Mouse (Mus musculus) midbrain, postnatal 0 days (tissue): ENCODE results near the gene Gm20388. TPM values are rescaled to one million over a fixed set of nuclear protein-coding genes. Genes with fewer than 3 reads are reported as not detected.

Source experiments
- ATAC-seq: fragments of 200-750 bp; cut with Nextera tagmentation; 2 replicates; pipeline ENCODE4 v1.8.0; 2017; ENCODE audit warnings: moderate number of reproducible peaks, mild to moderate bottlenecking, moderate TSS enrichment, moderate library complexity; ENCODE audit not compliant: low FRiP score
- DNase-seq: peaks from one replicate; pipeline ENCODE4 v3.0.0-alpha.2; 2015; ENCODE audit warnings: low spot score
- H3K27ac ChIP-seq: fragments of 300-500 bp; sonication (generic); 2 replicates; pipeline ENCODE4 v1.5.1; 2014; ENCODE audit warnings: low read depth, mild to moderate bottlenecking, low read length, mixed read lengths
- H3K27me3 ChIP-seq: fragments of 300-500 bp; sonication (generic); 2 replicates; pipeline ENCODE4 v1.6.1; 2014; ENCODE audit warnings: low read length, control low read depth, mixed read lengths; ENCODE audit not compliant: insufficient read depth
- H3K36me3 ChIP-seq: fragments of 300-500 bp; sonication (generic); 2 replicates; pipeline ENCODE4 v1.6.1; 2014; ENCODE audit warnings: low read length, control low read depth, mixed read lengths; ENCODE audit not compliant: insufficient read depth
- H3K4me1 ChIP-seq: fragments of 300-500 bp; sonication (generic); 2 replicates; pipeline ENCODE4 v1.6.1; 2014; ENCODE audit warnings: mild to moderate bottlenecking, control low read depth, antibody characterized with exemption, low read length, mixed read lengths; ENCODE audit not compliant: insufficient read depth
- H3K4me2 ChIP-seq: fragments of 300-500 bp; sonication (generic); 2 replicates; pipeline ENCODE4 v1.6.1; 2014; ENCODE audit warnings: low read depth, mild to moderate bottlenecking, low read length, mixed read lengths; ENCODE audit not compliant: poor library complexity, severe bottlenecking
- H3K4me3 ChIP-seq: fragments of 300-500 bp; sonication (generic); 2 replicates; pipeline ENCODE4 v1.5.1; 2014; ENCODE audit warnings: low read depth, mild to moderate bottlenecking, low read length, moderate library complexity
- H3K9ac ChIP-seq: fragments of 300-500 bp; sonication (generic); replicated peaks from 2 replicates; pipeline ENCODE4 v1.6.1; 2014; ENCODE audit warnings: mild to moderate bottlenecking, low read length, moderate library complexity, mixed read lengths; ENCODE audit not compliant: poor library complexity, severe bottlenecking
- H3K9me3 ChIP-seq: fragments of 300-500 bp; sonication (generic); 2 replicates; pipeline ENCODE4 v1.6.1; 2016; ENCODE audit warnings: low read length, control low read depth
- CTCF ChIP-seq: IDR thresholded peaks from 2 replicates; pipeline ENCODE4 v1.5.1; 2016; ENCODE audit warnings: antibody characterized with exemption, mild to moderate bottlenecking
- WGBS: fragments of 180-500 bp; shearing (Covaris S2); extraction: QIAGEN DNeasy Blood & Tissue Kit; methylation state at CpG from one replicate; pipeline ENCODE4 v1.1.7; 2014; 5-methylcytosine and 5-hydroxymethylcytosine counted together
- polyA plus RNA-seq: library from polyadenylated mRNA; unstranded; fragments of >200 nt; fragmentation: Nextera tagmentation; extraction: Ambion mirVana; gene quantifications from 2 replicates; pipeline ENCODE4 v1.2.1, GENCODE M21; 2015
- total RNA-seq: library from RNA; depleted of rRNA; stranded (reverse); fragments of >200 nt; gene quantifications from 2 replicates; pipeline ENCODE4 v1.2.3, GENCODE M21; 2014

Gm20388 gene
- total and polyA plus RNA-seq, 2 experiments from 2014 or later: 74.2 TPM; not detected in 1

DNA sequence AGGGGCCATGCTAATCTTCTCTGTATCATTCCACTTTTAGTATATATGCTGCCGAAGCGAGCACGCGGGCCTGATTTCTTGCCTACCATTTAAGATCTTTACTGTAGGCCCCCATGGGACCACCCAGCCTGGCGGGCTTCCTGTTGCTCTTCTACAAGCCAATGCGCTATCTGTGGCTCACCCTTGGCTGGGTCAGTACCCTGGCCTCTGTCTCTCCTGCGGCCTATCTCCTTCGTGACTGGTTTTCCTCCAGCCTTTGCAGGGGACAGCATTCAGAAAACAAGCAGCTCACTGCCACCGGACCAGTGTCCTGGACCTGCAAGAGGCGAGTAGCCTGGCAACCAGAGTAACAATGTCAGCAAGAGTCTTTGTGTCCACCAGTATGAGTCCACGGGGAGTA, 2610.0 kb downstream of the Gm20388 start:
- Histone ChIP-seq H3K4me1 (no peaks in the 10 kb centered on the region; the same call in 1 of the 2 replicates), H3K27me3 (no peaks in the 10 kb centered on the region), H3K9me3 (no peaks in the 10 kb centered on the region), H3K4me3 (no peak overlapping the region), H3K27ac (no peak overlapping the region), H3K9ac (no peak overlapping the region), H3K36me3 (no peaks in the 10 kb centered on the region), H3K4me2 (no peak overlapping the region)
- TF ChIP-seq CTCF: no peak
- 68% methylated on average over 11 of the region's 11 CpGs for WGBS
- ATAC-seq (no peak), DNase-seq (no peak)

DNA sequence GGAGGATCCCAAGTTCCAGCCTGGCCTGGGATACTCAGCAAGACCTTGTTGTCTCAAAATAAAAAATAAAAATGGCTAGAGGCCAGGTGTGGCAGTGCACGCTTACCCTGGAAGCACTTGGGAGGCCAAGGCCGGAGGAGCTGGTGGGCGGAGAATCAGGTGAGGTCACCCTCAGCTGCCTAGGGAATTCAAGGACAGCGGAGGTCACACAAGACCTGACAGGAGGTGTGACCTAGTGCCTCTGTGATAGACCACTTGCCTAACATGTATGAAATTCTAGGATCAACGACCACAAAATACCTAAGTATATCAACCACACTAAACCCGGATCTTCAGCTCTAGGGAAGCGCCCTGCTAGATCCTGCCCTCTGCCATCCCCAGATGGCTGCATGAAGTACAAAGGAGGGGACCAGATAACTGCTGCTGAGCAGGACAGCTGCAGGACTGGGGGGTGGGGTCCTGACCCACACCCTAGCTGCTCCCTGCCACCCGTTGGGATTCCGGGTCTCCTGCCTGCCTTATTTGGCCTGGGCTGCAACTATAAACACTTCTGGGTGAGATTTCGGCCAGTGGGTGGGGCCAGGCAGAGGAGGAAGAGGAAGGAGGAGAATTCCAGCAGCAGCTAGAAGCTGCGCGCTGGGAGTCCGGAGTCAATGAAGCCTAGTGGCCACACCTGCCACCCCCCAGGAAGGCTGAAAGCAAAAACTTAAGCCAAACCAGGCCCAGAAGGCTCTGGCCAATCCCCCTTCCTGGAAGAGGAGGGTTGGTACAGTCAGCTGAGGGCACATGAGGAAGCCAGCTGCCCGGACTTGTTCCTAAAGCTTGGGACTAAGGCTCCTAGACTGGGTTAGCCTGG, 2612.4 kb downstream of the Gm20388 start:
- Histone ChIP-seq H3K4me1 (no peaks in the 10 kb centered on the region; the same call in 1 of the 2 replicates), H3K27me3 (no peaks in the 10 kb centered on the region), H3K4me2 (peak overlapping the region; percentile 16; the same call in 1 of the 2 replicates), H3K9me3 (no peaks in the 10 kb centered on the region), H3K27ac (no peak overlapping the region), H3K4me3 (no peak overlapping the region), H3K36me3 (no peaks in the 10 kb centered on the region), H3K9ac (no peak overlapping the region)
- TF ChIP-seq CTCF: no peak
- WGBS: 62% methylated on average over 14 of the region's 14 CpGs
- ATAC-seq: no peak
- DNase-seq: no peak

DNA sequence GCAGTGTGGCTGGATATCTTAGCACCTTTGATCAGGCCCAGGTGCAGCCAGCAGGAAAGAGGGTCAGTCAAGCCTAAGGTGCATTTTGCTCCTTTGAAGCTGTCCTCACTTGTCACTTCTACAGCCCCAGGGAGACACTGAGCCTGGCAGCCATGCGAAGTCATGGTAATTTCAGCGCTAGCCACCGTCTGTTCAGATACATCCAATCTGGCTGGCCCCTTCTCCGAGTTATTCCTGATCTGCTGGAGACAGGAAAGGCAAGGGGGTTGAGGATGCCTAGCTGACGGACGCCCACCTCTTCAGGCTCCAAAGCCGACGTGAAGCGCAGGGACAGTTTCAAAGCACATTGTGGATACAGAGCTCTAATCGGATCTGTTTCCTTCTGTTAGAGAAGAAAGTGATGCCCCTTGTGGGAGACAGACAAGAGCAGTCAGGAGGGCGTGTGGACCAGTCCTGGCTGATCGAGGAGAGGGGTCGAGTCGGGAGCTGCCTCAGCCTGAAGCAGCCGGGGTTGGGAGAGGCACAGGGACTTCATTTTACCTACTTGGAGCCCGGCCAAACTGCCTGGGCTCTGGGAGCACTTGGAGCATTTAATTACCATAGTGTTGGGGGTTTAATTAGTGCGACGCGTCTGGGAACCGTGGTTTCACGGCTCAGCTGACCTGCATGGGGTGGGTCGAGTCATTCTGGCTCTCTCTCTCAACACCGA, 2613.2 kb downstream of the Gm20388 start:
- Histone ChIP-seq H3K9ac (no peak overlapping the region), H3K4me1 (no peaks in the 10 kb centered on the region; the same call in 1 of the 2 replicates), H3K27me3 (no peaks in the 10 kb centered on the region), H3K36me3 (no peaks in the 10 kb centered on the region), H3K4me2 (peak overlapping the region; percentile 16), H3K9me3 (no peaks in the 10 kb centered on the region), H3K4me3 (no peak overlapping the region), H3K27ac (no peak overlapping the region)
- DNase-seq (peak; percentile 77), ATAC-seq (no peak)
- 14% methylated on average over 23 of the region's 23 CpGs for WGBS
- peak; percentile 13; the same call in 1 of the 2 replicates for TF ChIP-seq CTCF

DNA sequence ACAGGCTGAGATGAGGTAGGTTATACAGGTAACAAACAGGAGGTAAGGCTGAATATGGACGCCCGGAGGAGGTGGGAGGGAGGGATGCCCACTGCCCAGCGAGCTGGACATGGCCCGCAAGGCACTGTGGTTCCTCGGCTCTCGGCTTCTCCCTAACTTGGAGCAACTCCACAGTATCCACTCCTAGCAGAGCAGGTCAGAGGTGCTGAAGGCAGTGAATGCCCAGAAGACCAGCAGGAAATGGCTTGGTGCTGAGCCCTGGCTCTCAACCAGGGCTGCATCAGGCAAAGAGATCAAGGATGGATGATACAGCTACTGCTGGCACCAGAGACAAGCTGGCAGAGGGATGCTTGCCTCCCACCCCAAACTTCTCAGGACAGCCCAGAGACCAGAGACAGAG, 2613.9 kb downstream of the Gm20388 start:
- TF ChIP-seq CTCF: no peak
- no peak overlapping the region for H3K27ac ChIP-seq

DNA sequence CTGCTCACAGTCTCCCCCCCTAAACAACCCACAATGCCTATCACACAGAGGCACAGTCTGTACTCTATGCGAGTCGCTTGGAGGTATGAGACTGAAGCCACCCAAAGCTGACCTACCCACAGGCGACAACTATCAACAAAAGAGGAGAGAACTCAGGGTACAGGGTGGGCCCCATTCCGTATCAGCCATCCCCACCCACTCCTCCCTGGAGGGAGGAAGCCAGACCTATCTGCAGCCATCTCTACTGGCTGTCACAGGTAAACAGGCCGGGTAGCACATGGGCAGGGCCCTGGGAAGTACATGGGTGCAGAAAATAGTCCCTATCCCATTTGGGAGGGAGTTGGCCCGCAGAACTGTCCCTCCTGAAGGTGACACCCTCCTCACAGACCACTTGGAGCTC, 2614.4 kb downstream of the Gm20388 start:
- Histone ChIP-seq H3K36me3 (no peaks in the 10 kb centered on the region), H3K9ac (no peak overlapping the region), H3K4me2 (no peak overlapping the region), H3K4me3 (no peak overlapping the region), H3K9me3 (no peaks in the 10 kb centered on the region), H3K4me1 (no peaks in the 10 kb centered on the region; the same call in 1 of the 2 replicates), H3K27me3 (no peaks in the 10 kb centered on the region), H3K27ac (no peak overlapping the region)
- whole genome bisulfite sequencing: 77% methylated on average over 6 of the region's 6 CpGs
- no peak for TF ChIP-seq CTCF
- no peak for ATAC-seq
- no peak for DNase-seq

More for the DNA sequence above, 2613.9 kb downstream of the Gm20388 start:
- Histone ChIP-seq H3K4me2 (no peak overlapping the region), H3K9ac (no peak overlapping the region), H3K9me3 (no peaks in the 10 kb centered on the region), H3K36me3 (no peaks in the 10 kb centered on the region), H3K4me3 (no peak overlapping the region), H3K27me3 (no peaks in the 10 kb centered on the region), H3K4me1 (no peaks in the 10 kb centered on the region; the same call in 1 of the 2 replicates)
- peak; percentile 10 for DNase-seq
- ATAC-seq: no peak
- WGBS: 75% methylated on average over 6 of the region's 6 CpGs

DNA sequence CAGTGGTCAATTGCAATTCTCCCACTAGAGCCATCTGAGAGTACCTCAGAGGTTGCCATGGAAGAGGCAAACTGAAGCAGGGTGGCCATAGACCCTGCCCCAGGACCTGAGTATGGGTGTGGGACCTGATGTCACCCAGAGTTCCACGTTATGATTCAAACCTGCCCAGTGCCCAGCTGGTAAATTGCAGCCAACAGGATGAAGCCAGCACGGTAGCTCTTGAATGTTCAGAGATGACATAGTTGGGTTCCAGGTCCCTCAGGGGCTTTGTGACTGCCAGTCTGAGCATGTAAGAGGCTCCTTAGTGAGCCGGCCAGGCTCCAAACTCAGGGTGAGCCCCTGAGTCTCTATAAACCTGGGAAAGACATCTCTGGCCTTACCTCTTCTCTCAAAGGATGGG, 2615.4 kb downstream of the Gm20388 start:
- Histone ChIP-seq H3K27ac (no peak overlapping the region), H3K4me3 (no peak overlapping the region), H3K36me3 (no peaks in the 10 kb centered on the region), H3K4me1 (no peaks in the 10 kb centered on the region), H3K27me3 (no peaks in the 10 kb centered on the region), H3K4me2 (no peak overlapping the region), H3K9ac (no peak overlapping the region), H3K9me3 (no peaks in the 10 kb centered on the region)
- DNase-seq (no peak), ATAC-seq (no peak)
- TF ChIP-seq CTCF: no peak
- 76% methylated on average over 3 of the region's 3 CpGs for WGBS
